Mouse (Mus musculus) liver, adult 2 months (tissue): Measurements from ENCODE around the gene Hba-a1.

Source experiments
- CTCF ChIP-seq: fragments of 200-500 bp; IDR thresholded peaks from 2 replicates; pipeline ENCODE4 v1.5.1; 2011; ENCODE audit warnings: low read depth, low read length, control low read depth
- POLR2A ChIP-seq: fragments of 200-500 bp; IDR thresholded peaks from 2 replicates; pipeline ENCODE4 v1.6.1; 2011; ENCODE audit warnings: low read length, control low read depth; ENCODE audit not compliant: insufficient read depth; ENCODE audit errors: extremely low read depth

GRCm38 (mm10) chr11:32268952-32269351, 14.4 kb upstream of the Hba-a1 start:
- TF ChIP-seq CTCF (no peak), POLR2A (no peak)
